Mouse (Mus musculus): ENCODE data around the gene Drd3.

The Drd3 gene

GRCm38 (mm10) chr16:43753751-43754150, at the start of gene Drd3:
Drd3 (plus strand) TSS chr16:43754026.
- in situ Hi-C loops (cut with MseI, MboI), result no loop called here

DNA sequence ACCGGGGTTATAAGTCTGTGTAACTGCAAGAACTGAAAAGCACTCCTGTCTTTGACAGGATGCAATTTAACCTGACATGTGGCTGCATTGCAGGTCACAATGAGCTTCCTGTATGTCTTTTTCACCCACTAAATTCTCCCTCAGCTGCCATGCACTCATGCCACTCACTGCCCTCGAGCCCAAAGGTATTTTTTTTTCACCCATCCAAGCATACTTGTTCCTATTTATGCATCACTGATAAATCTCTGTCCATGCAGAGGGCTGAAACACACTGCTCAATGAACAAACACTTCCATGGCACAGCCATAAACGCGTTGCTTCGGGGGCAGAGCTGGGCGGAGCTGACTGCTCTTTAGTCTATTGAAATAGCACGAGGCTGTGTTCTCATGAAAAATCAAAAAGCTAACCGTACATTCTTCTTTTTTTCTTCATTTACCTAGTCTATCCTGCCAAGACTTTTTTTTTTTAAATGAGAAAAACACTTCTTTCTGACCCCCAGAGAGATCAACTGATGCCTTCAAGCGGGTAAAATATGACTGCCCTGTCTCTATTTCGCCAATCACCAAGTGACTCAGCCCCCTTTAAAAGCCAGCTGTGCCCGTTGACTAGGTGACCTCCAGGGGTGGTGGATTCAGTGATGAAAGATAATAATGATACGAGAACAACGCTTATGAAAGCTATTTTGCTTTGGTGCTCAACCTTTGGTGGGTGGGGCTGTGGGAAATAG, 45.3 kb upstream of the Drd3 start:
- in situ Hi-C loops (cut with MseI, MboI), result no loop called here

GRCm38 (mm10) chr16:43709062-43709413, 44.8 kb upstream of the Drd3 start:
- in situ Hi-C loops (cut with MseI, MboI), result no loop called here

- in situ Hi-C loops (cut with MseI, MboI), result no loop called here
These were observed 44.2 kb upstream of the Drd3 start for GRCm38 (mm10) chr16:43709432-43710133.

GRCm38 (mm10) chr16:43710134-43710475, 43.7 kb upstream of the Drd3 start:
- in situ Hi-C loops (cut with MseI, MboI), result no loop called here

DNA sequence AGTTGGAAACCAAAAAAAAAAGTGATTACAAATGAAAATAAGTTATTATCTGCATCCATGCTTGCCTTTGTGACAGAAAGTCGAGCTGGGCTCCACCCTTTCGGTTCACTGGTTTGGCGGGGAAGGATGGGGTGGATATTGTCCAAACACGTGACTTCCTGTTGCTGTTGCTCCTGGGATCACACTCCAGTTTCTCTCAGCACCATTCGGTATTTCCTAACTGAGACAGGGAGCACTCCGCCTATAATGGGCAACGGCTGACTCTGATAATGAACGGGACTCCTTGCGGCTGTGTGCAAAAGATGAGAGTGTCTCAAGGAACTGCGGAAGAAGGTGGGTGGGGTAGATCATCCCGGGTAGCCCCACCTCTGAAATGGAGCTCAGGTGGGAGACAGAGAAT, 43.2 kb upstream of the Drd3 start:
- in situ Hi-C loops (cut with MseI, MboI), result no loop called here

DNA sequence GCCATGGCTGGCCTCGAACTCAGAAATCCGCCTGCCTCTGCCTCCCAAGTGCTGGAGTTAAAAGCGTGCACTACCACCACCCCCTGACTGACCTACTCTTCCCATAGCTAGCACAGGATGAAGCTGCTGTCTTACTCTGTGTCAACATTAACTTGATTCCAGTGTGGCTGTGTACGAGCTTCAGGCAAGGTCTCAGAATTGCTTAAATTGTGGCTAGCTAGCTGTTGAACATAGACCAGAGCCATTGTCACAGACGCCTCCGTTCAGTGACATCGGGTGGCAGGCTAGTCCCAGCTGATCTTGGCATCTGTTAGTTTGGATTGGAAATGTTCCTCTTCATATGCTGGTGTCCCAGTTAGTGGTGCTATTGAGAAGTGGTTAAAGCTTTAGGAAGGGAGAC, 42.5 kb upstream of the Drd3 start:
- in situ Hi-C loops (cut with MseI, MboI), result no loop called here

DNA sequence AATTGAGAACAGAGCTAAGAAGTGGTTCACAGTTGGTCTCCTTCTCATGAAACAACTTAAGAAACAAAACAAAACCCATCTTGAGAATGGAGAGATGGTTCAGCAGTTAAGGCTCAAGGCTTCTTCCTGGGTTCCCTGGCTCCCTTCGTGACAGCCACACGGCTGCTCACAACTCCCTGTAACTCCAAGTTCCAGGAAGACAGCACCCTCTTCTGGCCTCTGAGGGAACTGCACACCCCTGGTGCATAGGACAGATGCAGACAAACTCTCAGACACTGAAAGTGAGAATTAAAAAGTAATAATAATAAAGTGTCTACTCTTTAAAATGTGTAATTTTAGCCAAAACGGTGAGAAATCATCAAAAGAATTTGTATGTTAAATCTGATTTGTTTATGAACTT, 29.4 kb upstream of the Drd3 start:
- in situ Hi-C loops (cut with MseI, MboI), result no loop called here

DNA sequence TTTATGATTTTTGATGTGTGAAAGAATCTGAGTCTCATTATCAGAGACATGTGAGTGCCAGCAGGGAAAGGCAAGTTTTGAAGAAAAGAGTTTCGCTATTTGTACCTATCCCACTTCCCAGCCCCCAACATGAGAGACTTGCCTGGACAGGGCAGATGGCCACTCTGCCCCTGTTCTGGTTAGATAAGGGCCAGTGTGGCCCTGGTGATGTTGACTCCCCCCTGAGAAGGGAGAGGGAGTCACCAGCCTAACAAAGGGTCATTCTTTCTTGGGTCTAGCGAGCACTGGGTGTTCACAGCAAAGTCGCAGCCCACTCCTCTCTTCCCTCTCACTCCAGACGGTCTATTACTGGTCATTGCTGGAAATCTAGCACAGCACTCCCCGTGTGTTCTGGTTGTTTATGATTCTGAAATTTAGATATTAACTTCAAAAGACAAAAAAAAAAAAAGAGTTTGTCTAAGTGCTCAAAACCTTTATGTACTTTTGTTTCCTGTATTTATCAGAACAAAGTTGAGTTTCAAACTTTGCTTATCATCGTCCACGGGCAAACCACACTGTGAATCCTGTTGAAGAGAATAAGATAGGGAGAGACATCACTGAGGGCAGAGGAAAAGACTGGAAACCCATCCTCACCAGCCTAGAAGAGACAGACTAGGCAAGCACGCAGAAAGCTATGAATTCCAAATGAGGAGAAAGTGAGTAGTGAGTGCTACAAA, 24.2 kb upstream of the Drd3 start:
- in situ Hi-C loops (cut with MseI, MboI), result no loop called here

DNA sequence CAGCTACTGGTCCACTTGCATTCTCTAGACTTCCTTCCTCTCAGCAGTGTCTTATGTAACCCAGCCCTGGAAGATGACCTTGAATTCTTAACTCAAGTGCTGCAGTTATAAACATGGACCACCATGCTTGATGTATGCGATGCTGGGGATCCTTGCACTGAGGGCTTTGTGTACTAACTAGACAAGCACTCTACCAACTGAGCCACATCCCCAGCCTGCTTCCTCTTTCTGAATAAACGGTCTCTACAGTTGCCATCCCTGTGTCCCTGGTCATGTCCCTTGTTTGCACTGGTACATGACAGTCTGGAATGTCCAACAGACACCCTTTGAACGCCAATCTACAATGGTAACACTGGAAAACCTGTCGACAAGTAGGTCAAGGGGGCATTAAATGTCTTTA, 23.5 kb upstream of the Drd3 start:
- in situ Hi-C loops (cut with MseI, MboI), result no loop called here

GRCm38 (mm10) chr16:43732496-43732895, 21.3 kb upstream of the Drd3 start:
- in situ Hi-C loops (cut with MseI, MboI), result no loop called here

GRCm38 (mm10) chr16:43732900-43733299, 20.9 kb upstream of the Drd3 start:
- in situ Hi-C loops (cut with MseI, MboI), result no loop called here

DNA sequence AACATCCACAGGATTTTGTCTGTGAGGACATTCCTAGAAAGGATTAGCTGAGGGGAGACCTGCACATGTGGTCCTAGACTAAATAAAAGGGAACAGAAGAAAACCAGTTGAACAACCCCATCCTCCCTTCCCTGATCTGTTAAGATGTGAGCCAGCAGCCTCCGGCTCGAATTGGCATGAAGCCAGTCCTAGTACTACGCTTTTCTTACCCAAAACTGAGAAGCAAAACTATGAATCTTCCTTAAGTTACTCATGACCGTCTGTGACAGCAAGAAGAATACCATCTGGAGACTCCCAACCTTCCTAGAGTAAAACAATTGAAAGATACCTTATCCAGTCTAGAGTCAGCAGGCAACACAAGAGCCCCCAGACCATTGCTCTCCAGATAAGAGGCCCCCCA, 15.9 kb upstream of the Drd3 start:
- in situ Hi-C loops (cut with MseI, MboI), result no loop called here

- in situ Hi-C loops (cut with MseI, MboI), result no loop called here
These were observed 12.9 kb upstream of the Drd3 start for GRCm38 (mm10) chr16:43740936-43741335.

DNA sequence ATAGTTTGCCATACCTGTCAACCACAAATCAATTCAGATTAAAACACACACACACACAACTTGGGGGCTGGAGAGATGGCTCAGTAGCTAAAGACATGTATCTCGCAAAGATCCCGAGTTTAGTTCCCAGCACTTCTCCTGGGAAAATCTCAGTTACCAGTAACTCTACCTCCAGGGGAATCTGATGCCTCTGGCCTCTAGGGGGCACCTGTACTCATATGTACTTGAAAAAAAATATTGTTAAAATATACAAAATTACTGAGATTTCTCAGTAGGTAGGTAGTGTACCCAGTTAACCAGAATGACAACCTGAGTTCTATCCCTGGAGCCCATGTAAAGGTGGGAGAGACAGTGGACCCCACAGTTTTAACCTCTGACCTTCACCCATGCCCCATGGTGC, 5.4 kb upstream of the Drd3 start:
- in situ Hi-C loops (cut with MseI, MboI), result no loop called here

DNA sequence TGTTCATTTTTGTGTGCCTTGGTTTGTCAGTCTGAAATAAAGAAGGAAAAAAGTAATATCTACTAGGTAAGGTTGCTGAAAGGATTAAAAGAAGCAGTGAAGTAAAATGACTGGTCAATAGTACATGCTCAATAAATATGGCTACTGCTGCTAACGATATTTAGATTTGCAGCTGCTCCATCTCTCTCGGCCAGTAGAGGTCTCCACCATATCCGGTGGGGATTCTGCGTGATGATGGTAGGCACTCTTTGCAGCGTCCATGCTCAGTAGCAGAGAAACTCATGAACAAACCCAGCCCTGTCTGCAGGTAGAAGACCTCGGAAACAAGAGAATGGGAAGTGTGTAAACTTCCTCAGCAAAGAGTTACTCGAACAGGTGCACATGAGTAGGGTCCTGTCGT, 926 bp upstream of the Drd3 start:
- in situ Hi-C loops (cut with MseI, MboI), result no loop called here

DNA sequence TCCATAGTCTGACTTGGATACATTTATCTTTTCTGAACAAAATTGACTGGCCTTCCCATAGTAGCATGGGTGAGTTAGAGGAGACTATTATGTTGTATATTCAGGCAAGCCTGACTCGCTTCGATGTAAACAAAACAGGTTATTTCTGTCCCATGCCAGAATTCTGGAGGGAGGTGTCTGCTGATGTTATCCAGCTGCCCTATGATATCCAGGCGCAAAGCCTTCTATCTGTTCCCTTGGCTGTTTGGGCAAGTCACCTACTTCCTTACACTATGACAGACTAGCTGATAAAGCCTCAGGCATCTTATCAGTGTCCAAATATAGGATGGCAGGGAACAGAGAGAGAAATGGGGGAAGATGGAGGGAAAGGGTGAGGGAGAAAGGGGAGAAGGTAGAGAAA, 18.5 kb downstream of the Drd3 start:
- in situ Hi-C loops (cut with MseI, MboI), result no loop called here

DNA sequence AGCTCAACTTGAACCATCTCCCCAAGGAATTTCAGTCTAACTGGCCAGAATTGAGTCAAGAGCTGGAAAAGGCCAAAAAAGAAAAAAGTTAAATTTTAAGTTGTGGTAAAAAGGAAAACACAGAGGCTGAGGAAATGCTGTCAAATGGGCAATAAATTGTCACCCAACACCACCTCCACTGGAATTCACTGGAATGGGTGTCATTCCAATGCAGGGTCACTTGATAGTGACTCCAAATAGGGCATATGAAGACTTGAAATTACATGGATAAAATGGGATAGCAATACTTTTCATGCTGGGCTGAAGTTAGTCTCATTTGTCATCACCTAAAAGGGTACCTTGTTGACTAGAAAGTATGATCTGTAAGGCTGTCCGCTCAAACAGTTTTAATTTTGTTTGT, 18.9 kb downstream of the Drd3 start:
- in situ Hi-C loops (cut with MseI, MboI), result no loop called here

DNA sequence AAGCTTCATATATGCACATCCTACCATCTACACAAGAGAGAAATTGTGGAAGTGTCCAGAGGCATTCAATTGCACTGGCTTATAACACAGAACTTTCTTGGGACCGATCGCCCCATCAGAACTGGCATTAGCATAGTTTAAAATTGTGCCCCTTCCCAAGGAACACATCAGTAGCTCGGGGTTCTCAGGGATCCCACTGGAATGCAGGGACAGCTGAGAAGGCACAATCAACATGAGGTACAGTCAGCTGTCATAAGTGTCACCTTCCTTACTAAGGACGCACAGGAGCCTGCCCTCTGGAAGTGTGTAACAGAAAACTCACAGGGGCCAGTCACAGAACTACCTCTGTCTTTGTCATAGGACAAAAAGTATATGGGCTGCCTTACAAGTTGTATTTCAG, 19.7 kb downstream of the Drd3 start:
- in situ Hi-C loops (cut with MseI, MboI), result no loop called here

DNA sequence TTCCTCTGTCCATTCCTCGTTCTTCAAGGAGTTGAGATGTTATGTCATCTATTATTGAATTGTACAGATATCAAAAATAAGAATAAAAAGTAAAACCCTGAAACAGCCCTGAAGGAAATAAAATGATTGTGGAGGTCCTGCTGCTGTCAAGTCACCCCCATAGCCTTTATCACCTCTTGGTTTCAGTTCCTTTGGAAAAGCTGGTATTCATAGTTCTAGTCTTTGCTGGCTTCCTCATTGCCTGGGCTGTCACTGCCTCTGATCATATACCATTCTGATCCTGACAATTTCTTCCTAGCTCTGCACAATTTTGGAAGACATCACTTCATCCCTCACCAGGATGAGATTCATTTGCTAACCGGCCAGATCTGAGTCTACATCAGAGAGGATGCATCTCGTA, 23.1 kb downstream of the Drd3 start:
- in situ Hi-C loops (cut with MseI, MboI), result no loop called here

DNA sequence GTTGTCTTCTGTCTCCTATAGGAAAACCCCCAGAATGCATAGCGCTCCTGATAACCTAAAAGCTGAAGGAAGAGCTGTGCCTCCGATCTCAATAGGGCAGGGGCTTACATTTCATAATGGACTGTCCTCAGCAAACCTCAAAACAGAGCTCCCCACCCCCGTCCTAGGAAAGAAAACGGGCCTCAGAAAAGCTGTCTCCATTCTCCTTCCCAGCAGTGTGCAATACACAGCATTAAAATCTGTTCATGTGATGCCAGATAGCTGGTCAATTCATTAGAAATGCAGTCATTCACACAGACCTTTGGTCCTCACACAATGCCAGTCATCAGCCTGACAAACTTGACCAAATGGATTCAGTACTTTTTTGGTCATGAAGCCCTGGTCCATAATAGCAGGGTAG, 45.7 kb downstream of the Drd3 start:
- in situ Hi-C loops (cut with MseI, MboI), result no loop called here

- in situ Hi-C loops (cut with MseI, MboI), result loop anchor here in 1 of 2 experiments (10.0 kb wide), 1 partner anchor 255 kb away; no protein-coding TSS in a partner anchor
These were observed 46.4 kb downstream of the Drd3 start for GRCm38 (mm10) chr16:43800119-43800721.
